Mouse (Mus musculus): Measurements from ENCODE around the gene Cacna1a.

DNA sequence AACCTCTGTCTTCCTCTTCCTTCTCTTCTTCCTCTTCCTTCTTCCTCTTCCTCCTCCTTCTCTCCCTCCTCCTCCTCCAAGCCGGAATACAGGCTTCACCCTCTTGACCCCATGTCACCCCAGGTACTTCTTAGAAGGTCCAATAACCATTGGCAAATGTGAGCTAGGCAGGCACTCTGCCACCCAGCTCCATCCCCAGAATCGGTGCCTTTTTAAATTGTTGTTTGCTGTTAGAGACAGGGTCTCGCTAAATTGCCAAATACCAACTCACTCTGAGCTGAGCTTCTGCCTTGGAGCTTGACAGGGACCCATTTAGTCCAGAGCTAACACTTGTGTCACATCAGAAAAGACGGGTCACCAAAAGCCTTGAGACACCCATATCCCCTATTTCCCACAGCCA is 164.2 kb downstream of the Cacna1a start:
- no peak for TF ChIP-seq EP300 (IDR thresholded peaks at IDR 0.05; ENCODE audit: low read depth)
- no peak for TF ChIP-seq CTCF (IDR thresholded peaks at IDR 0.05; ENCODE audit: low read depth)
